Mouse (Mus musculus): Measurements from ENCODE around the gene Gm20509.
A peak's percentile ranks its signal among the peaks of the same experiment; 100 is the strongest.
"Not testable (repeated sequence)": the region's sequence is repeated elsewhere in the genome, so short reads cannot be mapped to it uniquely, and the experiment has no call there.

Gene Gm20509

DNA sequence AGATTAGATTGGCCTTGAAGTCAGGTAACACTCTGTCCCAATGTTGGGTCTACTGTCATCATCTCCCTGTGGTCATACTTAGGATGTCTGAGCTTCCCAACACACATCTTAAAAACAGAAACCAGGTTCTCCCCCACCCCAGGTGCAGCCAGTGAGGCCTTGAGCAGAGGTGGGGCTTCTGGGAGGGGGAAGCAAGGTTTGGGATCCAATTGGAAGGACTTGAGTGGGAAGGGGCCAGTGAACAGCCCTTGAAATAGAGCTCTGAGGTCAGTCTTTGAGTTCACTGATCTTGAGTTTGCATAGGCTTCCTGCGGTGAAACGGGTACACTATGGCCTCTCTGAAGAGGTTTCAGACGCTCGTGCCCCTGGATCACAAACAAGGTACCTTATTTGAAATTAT, at the start of gene Gm20509:
Gm20509 (plus strand) TSS at position 290 of the 400 bp plus-strand sequence.
- no peak for DNase-seq (ENCODE audit: low spot score in 2 of 2)

DNA sequence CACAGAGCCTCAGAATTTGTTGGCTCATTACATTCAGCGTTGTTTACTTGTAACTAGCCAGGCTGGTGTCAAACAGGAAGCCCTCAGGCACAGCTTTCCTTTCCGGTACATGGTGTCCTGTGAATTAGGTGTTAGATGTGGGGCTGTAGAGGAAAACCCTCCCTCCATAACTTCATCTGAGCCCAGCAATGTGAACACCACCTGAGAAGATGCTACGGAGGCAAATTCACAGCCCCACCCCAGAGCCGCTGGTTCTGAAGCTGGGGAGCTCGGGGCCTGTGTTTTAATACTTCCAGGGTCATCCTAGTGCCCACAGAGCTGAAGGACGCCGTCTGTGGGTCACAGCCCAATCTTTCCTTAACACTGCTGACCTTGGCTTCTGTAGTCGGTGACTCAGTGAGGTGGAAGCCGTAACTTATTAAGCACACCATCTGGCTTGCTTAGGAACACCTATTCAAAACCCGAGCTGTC, 46.8 kb upstream of the Gm20509 start:
- peak in 1 of 2 experiments; percentile 49 for DNase-seq (ENCODE audit: low spot score in 2 of 2)

DNA sequence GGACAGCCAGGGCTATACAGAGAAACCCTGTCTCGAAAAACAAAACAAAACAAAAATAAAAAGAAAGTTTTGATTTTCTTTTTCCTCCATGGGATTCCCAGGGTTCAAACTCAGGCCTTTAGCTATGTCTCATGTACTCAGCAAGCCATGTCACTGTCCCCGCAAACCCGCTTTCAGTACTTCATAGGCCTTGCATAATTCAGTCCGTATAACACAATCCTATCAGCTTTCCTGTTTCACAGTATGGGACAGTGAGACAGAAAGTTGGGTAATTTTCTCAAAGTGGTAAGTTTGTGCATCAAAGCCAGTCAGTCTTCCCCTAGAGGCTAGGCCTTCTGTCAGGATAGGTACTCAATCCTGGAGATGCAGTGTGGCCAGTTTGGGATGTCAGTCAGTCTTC, 43.0 kb upstream of the Gm20509 start:
- DNase-seq (ENCODE audit: low spot score in 2 of 2), result no peak

DNA sequence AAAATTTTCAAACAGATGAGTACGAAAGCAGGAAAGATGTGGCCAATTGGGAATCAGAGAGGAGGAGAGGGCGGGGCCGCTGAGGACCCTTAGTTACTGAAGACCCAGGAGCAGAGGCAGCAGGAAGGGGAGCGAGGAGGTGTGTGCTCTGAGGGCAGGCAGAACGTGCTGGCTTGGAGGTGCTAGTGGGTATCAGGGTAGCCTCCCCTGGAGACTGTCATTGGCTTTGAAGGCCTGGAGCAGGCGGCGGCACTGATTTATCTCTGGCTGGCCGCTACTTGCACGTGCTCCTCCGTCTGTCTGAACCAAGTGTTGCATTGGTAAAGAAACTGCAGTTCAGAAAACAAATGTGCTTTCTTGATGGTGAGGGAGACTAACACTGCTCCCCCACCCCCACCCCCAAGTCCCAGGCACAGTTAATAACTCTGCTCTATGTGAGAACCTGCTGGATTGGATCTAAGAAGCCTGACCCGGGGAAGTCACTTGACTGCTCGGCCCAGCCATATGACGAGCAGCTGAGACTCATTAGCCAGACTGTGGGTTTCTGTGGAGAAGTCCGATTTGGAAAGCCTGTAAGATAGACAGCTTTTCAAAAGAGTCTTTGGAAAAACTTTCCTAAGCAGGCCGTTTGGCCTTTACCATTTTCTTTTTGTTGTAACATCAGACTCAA, 38.5 kb upstream of the Gm20509 start:
- no peak for DNase-seq (ENCODE audit: low spot score in 2 of 2)

DNA sequence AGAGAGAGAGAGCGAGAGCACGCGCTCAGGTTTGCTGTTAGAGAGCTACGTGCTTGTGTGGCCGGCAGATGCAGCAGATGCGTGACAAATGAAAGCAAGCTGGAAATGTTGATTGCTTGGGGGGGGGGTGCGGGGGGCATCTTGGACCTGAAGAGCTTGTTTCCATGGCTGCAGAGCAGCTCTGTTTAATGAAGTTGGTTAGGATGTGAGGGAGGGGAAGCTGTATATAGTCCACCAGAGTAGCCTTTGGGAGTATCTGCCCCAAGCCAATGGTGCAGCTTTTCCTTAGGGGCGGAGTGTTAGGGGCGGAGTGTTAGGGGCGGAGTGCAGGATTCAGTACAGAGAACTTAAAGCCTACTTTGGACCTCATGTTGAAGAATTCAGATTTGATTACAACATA, 35.2 kb upstream of the Gm20509 start:
- DNase-seq (ENCODE audit: low spot score in 2 of 2), result no peak

DNA sequence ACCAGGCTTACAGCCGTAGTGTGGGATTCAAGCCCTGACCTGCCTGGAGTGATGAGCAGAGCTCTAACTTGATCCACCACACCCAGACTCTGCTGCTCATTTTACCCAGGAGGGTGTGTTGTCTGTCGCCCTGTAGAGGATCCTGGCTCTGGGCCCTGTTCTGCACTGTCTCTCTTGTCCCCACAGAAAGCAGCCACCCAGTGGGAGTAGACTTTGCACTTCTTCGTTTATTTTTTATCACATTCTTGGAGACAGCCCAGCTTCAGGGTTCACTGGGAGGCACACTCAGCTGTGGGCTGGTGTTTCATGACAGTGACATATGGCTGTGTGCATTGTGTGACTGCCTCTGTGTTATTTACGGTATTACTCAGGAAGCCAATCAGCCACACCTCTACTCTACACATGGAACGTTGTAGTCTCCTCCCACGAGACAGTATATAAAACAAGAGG, 34.0 kb upstream of the Gm20509 start:
- no peak for DNase-seq (ENCODE audit: low spot score in 2 of 2)

DNA sequence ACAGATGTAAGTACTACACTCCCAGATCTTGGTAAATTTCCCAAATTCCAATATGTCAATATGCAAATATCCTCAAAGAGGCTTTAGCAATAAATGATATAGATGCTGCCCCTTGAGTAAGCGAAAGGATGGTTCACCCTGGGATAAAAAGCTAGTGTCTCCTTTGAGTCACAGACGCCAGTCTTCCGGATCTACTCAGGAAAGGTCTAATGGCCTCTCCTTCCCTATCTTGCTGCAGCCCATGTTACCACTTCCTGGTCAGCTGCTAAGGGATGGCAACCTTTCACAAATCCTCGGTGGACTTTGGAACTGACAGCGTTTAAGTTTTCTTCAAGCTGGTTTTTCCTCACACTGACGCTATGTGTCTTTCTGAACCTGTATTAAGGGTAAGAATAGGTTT, 33.6 kb upstream of the Gm20509 start:
- DNase-seq (ENCODE audit: low spot score in 2 of 2), result no peak

DNA sequence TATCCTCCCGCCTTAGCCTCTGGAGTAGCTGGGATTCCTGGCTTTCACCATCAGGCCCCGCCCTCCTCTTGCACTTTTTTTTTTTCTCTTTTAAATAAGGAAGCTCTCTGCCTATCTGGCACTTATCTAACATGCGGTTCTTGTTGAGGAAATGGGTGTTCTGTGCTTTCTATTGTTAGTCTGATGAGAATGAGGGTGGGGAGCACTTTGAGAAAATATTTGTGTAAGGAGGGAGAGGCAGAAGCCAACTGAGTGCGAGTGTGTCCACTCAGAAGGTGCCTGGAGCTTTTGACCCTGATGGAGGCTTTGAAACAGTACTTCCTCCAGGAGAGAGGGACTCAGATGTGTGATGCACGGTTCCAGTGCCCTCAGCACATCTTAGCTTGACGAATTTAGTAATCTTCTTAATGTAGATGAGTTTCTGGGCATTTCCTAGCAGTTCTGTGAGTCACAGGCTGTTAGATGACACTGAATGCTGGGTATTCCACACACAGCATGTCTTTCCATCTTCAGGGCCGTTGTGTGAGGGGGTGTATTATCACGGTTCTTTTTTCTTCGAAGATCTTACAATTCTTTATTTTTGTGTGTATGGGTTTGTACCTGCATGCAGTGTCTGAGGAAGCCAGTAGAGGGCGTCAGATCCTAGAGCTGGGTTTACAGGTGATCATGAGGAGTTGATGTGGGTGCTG, 31.2 kb upstream of the Gm20509 start:
- DNase-seq (ENCODE audit: low spot score in 2 of 2), result peak; percentile 25 to 67

DNA sequence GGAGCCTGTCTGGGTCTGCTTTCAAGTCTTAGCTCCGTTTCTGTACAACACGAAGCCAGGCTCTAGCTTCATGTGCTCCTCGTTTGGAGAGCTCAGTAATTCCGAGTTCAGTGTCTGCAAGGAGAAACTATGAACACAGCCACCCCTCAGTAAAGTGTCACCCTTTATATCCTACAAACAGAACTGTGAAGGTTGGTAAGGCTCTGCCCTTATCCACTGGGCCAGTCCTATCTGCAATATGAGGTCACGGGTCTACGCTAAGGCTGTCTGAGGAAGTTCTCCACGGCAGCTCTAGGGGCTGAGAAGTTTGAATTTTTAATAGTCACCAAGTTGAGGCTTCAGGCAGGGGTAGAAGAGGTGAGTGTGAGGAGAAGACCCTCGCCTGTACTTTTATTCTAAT, 29.8 kb upstream of the Gm20509 start:
- no peak for DNase-seq (ENCODE audit: low spot score in 2 of 2)

DNA sequence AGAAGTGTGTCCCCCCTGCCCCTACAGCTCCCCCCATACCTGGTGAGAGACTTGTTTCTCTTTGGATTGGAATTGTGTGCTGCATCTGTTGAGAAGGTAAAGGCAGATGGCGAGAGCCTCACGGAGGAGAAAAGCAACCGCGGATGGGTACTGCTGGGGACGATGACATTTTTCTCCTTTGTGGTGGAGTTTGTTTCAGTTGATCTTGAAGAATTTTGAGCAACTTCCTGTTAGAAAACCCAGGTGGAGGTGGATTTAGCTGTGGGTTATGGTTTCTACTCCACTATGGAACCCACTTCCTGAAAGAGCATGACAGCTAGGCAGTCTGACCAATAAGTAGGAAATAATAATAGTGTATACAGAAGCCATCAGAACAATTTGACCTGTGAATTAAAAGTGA, 29.1 kb upstream of the Gm20509 start:
- DNase-seq (ENCODE audit: low spot score in 2 of 2), result no peak

DNA sequence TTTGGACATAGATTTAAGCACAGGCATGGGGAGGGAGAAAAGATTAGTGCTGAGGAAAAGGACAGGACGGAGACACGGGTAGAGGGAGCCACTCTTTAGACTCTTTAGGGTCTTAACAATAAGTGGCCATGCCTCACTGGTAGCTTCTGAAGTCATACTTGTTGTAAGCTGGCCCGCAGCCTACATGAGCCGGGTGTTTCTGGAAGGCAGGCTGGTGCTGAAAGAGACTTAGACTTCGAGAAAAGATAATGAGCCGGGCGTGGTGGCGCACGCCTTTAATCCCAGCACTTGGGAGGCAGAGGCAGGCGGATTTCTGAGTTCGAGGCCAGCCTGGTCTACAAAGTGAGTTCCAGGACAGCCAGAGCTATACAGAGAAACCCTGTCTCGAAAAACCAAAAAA, 22.9 kb upstream of the Gm20509 start:
- DNase-seq (ENCODE audit: low spot score in 2 of 2), result not testable (repeated sequence)

DNA sequence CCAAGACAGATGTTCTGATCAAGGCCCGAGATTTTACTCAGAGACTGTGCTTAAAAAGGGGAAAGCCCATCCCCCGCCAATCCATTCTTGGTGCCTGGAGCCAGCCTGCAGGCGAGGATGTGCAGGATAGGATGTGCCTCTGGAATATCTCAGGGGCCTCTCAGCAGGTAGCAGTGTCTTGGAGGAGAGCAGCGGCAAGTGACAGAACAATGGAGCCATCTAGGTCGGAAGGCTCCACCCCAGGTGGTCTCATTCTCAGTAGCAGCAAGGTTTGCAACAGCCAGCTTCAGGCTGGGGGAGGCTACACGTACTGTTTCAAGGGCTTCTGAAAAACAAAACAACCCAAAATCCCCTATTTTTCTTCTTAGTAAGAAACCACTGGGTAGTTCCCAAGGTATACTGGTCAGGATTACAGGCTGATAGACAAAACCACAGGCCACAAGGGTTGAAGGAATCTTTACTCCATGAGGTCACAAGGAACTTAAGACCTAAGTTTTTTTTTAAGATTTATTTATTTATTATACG, 22.4 kb upstream of the Gm20509 start:
- DNase-seq (ENCODE audit: low spot score in 2 of 2), result no peak

DNA sequence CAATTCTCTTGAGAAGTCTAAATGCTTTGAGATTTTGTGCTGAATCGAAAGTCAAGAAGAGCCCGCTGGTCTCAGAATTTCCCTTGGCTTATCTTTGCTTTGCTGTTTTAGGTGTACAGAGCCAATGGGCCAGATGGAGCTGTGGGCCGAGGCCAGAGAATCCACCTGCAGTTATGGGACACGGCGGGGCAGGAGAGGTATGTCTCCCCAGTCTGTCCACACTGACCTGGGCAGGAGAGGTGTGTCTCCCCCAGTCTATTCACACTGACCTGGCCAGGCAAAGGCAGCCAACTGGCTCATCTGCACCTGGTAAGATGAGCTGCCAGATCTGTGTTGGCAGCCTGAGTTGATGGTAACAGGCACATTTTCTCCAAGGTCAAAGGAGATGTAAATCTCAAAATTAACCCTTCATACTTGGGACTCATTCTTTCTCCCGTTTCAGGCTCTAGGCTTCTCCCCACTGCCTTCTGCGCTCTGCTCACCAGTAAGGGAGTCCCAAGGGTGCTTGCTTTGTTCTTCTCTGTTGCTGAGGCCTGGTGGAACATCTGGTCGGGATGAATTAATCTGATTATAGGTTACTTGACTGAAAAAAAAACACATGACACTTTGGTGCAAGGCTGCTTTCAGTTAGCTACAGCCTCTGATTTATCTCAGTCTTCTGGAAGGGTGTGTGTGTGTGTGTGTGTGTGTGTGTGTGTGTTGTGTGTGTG, 19.8 kb upstream of the Gm20509 start:
- DNase-seq (ENCODE audit: low spot score in 2 of 2), result no peak

DNA sequence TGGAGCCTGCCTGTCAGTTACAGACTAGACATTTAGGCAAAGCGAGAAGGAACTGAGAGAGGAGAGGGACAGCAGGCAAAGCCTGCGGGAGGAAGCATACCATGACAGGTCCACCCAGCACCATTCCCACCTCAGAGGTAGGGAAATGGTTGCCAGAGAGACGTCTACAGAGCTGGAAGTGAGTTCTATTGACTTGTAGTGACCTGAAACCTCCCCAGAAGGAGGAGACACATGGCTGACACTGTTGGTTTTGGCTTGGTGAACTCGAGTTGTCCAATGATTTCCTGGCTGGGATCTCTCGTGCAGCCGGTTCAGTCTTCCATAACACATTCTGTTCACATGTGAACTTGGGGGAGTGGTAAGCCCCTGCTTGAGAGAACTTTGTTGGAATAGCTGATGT, 18.3 kb upstream of the Gm20509 start:
- DNase-seq (ENCODE audit: low spot score in 2 of 2), result no peak

DNA sequence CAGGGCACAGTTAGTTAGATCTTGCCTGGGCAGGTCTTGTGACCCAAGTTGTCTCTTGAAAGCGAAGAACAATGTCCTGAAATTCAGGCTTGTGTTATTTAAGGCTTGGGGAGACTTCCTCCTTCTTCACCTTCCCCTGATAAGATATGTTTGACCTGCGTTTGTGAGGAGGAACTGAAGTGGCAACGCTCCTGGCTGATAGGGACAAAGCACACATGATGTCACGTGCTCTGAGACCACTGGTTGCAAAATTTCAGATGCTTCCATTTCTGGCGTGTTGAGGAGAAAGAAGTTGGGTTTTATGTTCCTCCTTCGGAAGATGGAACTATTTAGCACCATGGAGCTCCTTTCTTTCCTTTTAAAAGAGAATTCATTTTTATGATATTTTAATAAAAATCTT, 16.4 kb upstream of the Gm20509 start:
- no peak for DNase-seq (ENCODE audit: low spot score in 2 of 2)

DNA sequence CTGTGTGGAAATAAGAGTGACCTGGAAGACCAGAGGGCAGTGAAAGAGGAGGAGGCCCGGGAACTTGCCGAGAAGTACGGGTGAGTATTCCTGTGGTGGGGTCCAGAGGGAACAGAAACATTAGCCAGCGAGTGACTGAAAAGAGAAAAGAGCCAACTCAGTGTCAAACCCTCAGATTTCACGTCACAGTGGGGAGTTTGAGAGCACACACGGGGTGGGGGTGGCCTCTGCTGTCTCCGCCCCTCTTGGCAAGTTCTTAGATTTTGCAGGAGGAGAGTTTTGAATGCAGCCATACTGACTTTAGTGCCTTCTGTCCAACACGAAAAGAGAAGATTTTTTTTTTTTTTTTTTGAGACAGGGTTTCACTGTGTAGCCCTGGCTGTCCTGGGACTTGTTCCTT, 15.1 kb upstream of the Gm20509 start:
- no peak for DNase-seq (ENCODE audit: low spot score in 2 of 2)

DNA sequence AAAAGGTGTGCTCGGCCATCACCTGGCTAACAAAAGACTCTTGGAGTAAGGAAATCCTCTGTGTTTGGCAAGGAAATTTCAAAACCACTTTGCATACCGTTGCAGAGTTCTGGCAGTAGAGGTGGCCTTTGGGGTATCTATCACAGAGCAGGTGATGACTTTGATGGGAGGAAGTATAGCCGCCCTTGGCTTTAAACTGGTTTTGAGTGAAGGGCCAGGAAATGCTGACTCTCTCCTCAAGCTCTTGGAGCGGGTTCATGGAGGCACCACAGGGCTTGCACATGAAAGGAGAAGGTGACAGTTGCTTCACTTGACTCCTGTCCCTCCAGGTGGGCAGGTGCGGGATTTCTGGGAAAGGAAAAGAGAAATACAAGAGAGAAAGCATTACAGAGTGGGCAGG, 14.7 kb upstream of the Gm20509 start:
- no peak for DNase-seq (ENCODE audit: low spot score in 2 of 2)

DNA sequence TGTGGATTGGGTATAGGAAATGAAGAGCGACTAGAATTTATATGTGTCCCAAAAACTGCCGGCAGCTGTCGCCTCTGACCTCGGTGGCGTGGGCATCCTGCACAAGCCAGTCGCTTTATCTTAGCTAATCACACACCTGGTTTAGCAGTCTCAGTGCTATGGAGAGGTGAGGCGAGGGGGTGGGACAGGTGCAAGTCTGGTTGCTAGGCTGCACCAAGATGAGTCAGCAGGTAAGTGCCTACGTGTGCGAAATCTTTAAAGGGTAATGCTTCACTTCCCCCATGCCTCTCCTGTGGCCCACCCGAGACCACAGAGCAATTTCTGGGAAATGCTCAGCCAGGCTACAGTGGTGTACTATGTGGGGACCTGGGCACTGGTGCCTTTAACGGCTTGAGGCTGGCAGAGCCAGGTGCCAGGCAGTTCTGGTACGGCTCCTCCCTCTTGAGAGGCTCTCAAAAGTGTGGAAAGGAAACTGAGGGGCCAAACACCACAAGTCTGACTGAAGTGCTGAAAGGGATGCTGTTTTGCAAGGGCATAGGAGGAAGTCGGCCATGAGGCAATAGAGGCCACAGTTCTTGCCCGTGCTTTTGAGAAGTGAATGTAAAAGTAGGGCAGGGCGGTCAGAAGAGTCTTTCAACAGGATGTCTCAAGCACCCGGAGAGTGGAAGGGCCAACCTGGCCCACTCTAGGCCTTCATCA, 12.9 kb upstream of the Gm20509 start:
- DNase-seq (ENCODE audit: low spot score in 2 of 2), result no peak

DNA sequence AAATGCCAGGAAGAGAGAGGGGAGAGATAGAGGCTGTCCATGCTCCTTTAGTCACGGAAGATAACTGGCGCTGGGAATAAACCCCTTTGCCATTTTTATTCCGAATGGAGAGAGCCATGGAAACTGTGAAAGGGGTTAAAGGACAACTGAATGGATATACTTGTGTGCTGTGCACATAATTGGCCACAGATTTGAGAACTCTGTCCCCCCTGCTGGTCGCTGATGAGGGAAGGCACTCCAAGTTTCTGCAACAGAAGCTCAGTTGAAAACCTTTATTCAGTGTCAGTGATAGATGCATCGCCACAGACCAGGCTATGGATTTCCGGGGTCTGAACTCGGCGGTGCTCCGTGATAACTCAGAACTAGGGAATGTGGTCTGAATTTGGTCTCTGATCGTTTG, 12.1 kb upstream of the Gm20509 start:
- DNase-seq (ENCODE audit: low spot score in 2 of 2), result no peak

DNA sequence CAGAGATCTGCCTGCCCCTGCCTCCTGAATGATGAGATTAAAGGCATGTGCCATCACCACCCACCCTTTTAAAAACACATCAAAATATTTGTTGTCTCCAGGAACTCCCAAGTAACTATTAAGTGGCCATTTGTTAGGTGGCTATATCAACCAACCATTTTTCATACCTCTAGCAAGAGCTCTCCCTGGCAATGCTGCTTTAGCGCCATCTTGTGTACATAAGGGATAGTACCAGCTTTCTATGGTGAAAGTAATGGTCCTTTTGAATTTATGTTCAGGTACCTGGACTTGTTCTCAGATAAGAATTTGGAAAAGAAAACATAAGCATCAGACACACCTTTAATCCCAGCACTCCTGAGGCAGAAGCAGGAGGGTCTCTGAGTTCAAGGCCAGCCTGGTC, 10.5 kb upstream of the Gm20509 start:
- DNase-seq (ENCODE audit: low spot score in 2 of 2), result peak in 1 of 2 experiments; percentile 40

DNA sequence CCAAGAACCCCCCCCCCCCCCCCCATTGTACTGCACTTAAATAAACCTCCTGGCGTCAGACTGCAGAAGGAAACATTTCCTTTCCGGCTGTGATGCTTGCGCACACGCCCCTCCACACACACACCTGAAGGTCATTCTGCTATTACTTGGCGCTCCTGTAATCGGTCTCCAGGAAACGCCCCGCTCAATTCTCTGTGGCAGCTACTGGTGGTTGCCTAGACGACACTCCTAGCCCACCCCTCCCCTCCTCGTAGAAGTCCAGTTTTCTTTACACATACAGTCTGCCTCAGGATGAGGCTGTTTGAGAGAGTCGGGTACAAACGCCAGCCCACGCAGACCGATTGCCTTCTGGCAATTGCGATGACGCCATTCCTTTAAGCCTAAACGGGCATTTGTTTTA, 7.7 kb upstream of the Gm20509 start:
- no peak for DNase-seq (ENCODE audit: low spot score in 2 of 2)

DNA sequence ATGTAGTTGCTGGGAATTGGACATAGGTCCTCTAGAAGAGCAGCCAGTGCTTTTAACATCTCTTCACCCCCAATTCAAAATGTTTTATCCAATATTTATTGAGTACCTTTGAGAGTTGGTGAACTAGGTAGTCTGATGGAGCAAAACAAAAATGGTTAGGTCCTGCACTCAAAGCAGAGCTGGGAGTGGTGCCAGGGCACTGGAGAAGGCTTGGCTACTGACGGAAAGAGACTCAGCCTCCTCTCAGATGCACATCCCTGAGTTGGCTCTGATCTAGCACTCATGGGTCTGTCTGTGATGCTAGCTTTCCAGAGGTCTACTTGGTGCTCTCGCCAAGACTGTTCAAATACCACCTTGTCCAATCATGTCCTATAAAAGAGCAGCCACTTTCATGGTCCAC, 4.4 kb upstream of the Gm20509 start:
- DNase-seq (ENCODE audit: low spot score in 2 of 2), result no peak
